Mouse (Mus musculus) CD4-positive naive resting alpha-beta T cell, adult 57 days (primary cell): Measurements from ENCODE around the gene H2al1j. TPM values are rescaled to one million over a fixed set of nuclear protein-coding genes. Genes with fewer than 3 reads are reported as not detected.

Experiments
- total RNA-seq: library from RNA; stranded (reverse); gene quantifications from one replicate; pipeline ENCODE4 v1.2.4, GENCODE M21; 2023

Gene H2al1j
- not detected for total RNA-seq

DNA sequence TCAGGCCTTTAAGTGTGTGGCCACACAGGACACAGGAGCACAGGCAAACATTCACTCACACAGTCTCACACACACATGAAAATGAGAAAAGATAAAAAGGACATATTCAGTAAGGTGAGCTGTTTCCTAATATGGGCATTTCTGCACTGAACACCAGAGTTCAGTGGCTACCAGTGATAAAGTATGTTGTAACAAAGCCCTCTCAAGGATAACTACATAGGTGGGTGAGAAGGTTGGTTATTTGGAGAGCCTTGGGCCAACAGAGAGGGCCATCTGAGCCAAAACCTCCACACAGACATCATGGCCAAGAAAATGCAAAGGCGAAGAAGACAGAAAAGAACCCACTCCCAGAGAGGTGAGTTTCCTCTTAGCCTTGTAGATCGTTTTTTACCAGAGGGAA lies at the start of gene H2al1j:
TSS of gene H2al1j (plus strand) at position 301 of the 400 bp plus-strand sequence.

GRCm38 (mm10) chrX:11298957-11299356 lies 28.7 kb upstream of the H2al1j start, which contains the start of gene H2al1a:
Gene H2al1a (plus strand): TSS chrX:11299257.

GRCm38 (mm10) chrX:11302132-11302531 lies 25.5 kb upstream of the H2al1j start, which contains the start of gene H2al1b:
Gene H2al1b (plus strand): TSS chrX:11302432.

DNA sequence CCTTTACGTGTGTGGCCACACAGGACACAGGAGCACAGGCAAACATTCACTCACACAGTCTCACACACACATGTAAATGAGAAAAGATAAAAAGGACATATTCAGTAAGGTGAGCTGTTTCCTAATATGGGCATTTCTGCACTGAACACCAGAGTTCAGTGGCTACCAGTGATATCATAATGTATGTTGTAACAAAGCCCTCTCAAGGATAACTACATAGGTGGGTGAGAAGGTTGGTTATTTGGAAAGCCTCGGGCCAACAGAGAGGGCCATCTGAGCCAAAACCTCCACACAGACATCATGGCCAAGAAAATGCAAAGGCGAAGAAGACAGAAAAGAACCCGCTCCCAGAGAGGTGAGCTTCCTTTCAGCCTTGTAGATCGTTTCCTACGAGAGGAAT lies 22.3 kb upstream of the H2al1j start, which contains the start of gene H2al1c:
TSS of gene H2al1c (plus strand) at position 301 of the 400 bp plus-strand sequence.

DNA sequence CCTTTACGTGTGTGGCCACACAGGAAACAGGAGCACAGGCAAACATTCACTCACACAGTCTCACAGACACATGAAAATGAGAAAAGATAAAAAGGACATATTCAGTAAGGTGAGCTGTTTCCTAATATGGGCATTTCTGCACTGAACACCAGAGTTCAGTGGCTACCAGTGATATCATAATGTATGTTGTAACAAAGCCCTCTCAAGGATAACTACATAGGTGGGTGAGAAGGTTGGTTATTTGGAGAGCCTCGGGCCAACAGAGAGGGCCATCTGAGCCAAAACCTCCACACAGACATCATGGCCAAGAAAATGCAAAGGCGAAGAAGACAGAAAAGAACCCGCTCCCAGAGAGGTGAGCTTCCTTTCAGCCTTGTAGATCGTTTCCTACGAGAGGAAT lies 19.1 kb upstream of the H2al1j start, which contains the start of gene H2al1d:
TSS of gene H2al1d (plus strand) at position 301 of the 400 bp plus-strand sequence.

GRCm38 (mm10) chrX:11311634-11312033 lies 16.0 kb upstream of the H2al1j start, which contains the start of gene H2al1e:
Gene H2al1e (plus strand): TSS chrX:11311934.

DNA sequence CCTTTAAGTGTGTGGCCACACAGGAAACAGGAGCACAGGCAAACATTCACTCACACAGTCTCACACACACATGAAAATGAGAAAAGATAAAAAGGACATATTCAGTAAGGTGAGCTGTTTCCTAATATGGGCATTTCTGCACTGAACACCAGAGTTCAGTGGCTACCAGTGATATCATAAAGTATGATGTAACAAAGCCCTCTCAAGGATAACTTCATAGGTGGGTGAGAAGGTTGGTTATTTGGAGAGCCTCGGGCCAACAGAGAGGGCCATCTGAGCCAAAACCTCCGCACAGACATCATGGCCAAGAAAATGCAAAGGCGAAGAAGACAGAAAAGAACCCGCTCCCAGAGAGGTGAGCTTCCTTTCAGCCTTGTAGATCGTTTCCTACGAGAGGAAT lies 12.8 kb upstream of the H2al1j start, which contains the start of gene H2al1f:
TSS of gene H2al1f (plus strand) at position 301 of the 400 bp plus-strand sequence.

GRCm38 (mm10) chrX:11317956-11318355 lies 9.7 kb upstream of the H2al1j start, which contains the start of gene H2al1g:
Gene H2al1g (plus strand): TSS chrX:11318256.

DNA sequence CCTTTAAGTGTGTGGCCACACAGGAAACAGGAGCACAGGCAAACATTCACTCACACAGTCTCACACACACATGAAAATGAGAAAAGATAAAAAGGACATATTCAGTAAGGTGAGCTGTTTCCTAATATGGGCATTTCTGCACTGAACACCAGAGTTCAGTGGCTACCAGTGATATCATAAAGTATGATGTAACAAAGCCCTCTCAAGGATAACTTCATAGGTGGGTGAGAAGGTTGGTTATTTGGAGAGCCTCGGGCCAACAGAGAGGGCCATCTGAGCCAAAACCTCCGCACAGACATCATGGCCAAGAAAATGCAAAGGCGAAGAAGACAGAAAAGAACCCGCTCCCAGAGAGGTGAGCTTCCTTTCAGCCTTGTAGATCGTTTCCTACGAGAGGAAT lies 6.4 kb upstream of the H2al1j start, which contains the start of gene H2al1h:
TSS of gene H2al1h (plus strand) at position 301 of the 400 bp plus-strand sequence.

GRCm38 (mm10) chrX:11324359-11324758 lies 3.3 kb upstream of the H2al1j start, which contains the start of gene H2al1i:
Gene H2al1i (plus strand): TSS chrX:11324659.

Other genes with a start within 250 kb of the H2al1j start
- not detected for gene H2al1a, start 28.6 kb upstream of the H2al1j start, total RNA-seq
- gene H2al1b, start 25.4 kb upstream of the H2al1j start, total RNA-seq, result not detected
- gene H2al1c, start 22.2 kb upstream of the H2al1j start, total RNA-seq, result not detected
- gene H2al1d, start 19.0 kb upstream of the H2al1j start, total RNA-seq, result not detected
- not detected for gene H2al1e, start 15.9 kb upstream of the H2al1j start, total RNA-seq
- gene H2al1f, start 12.7 kb upstream of the H2al1j start, total RNA-seq, result not detected
- not detected for gene H2al1g, start 9.6 kb upstream of the H2al1j start, total RNA-seq
- not detected for gene H2al1h, start 6.3 kb upstream of the H2al1j start, total RNA-seq
- gene H2al1i, start 3.2 kb upstream of the H2al1j start, total RNA-seq, result not detected